Mouse (Mus musculus) intestine, embryonic 15.5 days (tissue): ENCODE measurements around the gene Arf5. TPM values are rescaled to one million over a fixed set of nuclear protein-coding genes. Genes with fewer than 3 reads are reported as not detected.

Source experiments
- ATAC-seq: fragments of 200-750 bp; cut with Nextera tagmentation; 2 replicates; pipeline ENCODE4 v1.8.0; 2017; ENCODE audit warnings: moderate TSS enrichment, moderate library complexity
- H3K27ac ChIP-seq: fragments of 300-500 bp; sonication (generic); 2 replicates; pipeline ENCODE4 v1.5.1; 2015; ENCODE audit warnings: mild to moderate bottlenecking, inconsistent platforms
- H3K27me3 ChIP-seq: fragments of 300-500 bp; sonication (generic); replicated peaks from 2 replicates; pipeline ENCODE4 v1.6.1; 2015; ENCODE audit warnings: inconsistent platforms
- H3K36me3 ChIP-seq: fragments of 300-500 bp; sonication (generic); 2 replicates; pipeline ENCODE4 v1.6.1; 2015; ENCODE audit warnings: inconsistent platforms
- H3K4me1 ChIP-seq: fragments of 300-500 bp; sonication (generic); replicated peaks from 2 replicates; pipeline ENCODE4 v1.6.1; 2015; ENCODE audit warnings: inconsistent platforms
- H3K4me2 ChIP-seq: fragments of 300-500 bp; sonication (generic); replicated peaks from 2 replicates; pipeline ENCODE4 v1.6.1; 2015; ENCODE audit warnings: mild to moderate bottlenecking, inconsistent platforms
- H3K4me3 ChIP-seq: fragments of 300-500 bp; sonication (generic); replicated peaks from 2 replicates; pipeline ENCODE4 v1.5.1; 2015; ENCODE audit warnings: inconsistent platforms
- H3K9ac ChIP-seq: fragments of 300-500 bp; sonication (generic); 2 replicates; pipeline ENCODE4 v1.6.1; 2015; ENCODE audit warnings: inconsistent platforms
- H3K9me3 ChIP-seq: fragments of 300-500 bp; sonication (generic); 2 replicates; pipeline ENCODE4 v1.6.1; 2016; ENCODE audit warnings: inconsistent platforms
- WGBS: fragments of 180-500 bp; shearing (Covaris S2); methylation state at CpG from one replicate; pipeline ENCODE4 v1.1.7; 2015; 5-methylcytosine and 5-hydroxymethylcytosine counted together
- polyA plus RNA-seq: library from polyadenylated mRNA; unstranded; fragments of >200 nt; fragmentation: Nextera tagmentation; extraction: Ambion mirVana; gene quantifications from 2 replicates; pipeline ENCODE4 v1.2.1, GENCODE M21; 2015

Arf5 gene
- polyA plus RNA-seq, 1 experiment from 2014 or later: 267 TPM

DNA sequence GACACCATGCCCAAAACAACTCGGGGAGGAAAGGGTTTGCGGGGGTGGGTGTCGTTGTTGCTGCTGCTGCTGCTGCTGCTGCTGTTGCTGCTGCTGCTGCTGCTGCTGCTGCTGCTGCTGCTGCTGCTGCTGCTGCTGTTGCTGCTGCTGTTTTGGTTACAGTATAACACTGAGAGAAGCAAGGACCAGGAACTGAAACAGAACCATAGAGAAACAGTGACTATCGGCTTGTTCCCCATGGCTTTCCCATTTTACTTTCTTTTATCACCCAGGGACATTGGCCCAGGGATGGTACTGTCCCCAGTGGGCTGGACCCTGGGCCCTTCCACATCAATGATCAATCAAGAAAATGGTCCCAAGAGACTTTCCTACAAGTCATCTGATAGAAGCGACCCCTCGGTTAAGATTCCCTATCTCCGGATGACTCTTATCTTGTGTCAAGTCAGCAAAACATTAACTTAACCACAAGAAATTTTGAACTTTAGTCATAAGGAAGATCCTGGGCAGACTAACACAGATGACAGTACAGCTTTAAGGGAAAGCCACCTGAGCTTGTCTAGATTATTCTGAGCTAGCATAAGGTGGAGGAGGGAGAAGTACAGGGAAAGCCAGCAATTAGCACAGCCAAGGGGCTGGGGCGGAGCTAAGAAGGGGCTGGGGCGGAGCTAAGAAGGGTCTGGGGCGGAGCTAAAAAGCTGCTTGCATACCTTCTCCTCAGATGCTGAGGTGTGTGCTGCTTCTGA lies 7.6 kb downstream of the Arf5 start:
- peak; percentile 70 for ATAC-seq
- no peak overlapping the region for H3K9ac ChIP-seq
- no peak overlapping the region for H3K4me3 ChIP-seq
- no peaks in the 10 kb centered on the region for H3K9me3 ChIP-seq
- H3K4me1 ChIP-seq: no peaks in the 10 kb centered on the region
- WGBS: 70% methylated on average over 10 of the region's 10 CpGs
- no peaks in the 10 kb centered on the region for H3K27me3 ChIP-seq
- H3K4me2 ChIP-seq: no peak overlapping the region
- no peak overlapping the region for H3K27ac ChIP-seq
- peaks cover 3% of the 10 kb centered on the region; the same call in 1 of the 2 replicates for H3K36me3 ChIP-seq

- peak; percentile 79 for ATAC-seq
- no peaks in the 10 kb centered on the region for H3K4me1 ChIP-seq
- no peak overlapping the region for H3K9ac ChIP-seq
- no peaks in the 10 kb centered on the region for H3K36me3 ChIP-seq
- H3K9me3 ChIP-seq: no peaks in the 10 kb centered on the region
- no peaks in the 10 kb centered on the region for H3K27me3 ChIP-seq
- no peak overlapping the region for H3K27ac ChIP-seq
- H3K4me2 ChIP-seq: no peak overlapping the region
- 51% methylated on average over 6 of the region's 6 CpGs for WGBS
- H3K4me3 ChIP-seq: no peak overlapping the region
These were observed 8.1 kb downstream of the Arf5 start for GRCm38 (mm10) chr6:28431538-28431855.

DNA sequence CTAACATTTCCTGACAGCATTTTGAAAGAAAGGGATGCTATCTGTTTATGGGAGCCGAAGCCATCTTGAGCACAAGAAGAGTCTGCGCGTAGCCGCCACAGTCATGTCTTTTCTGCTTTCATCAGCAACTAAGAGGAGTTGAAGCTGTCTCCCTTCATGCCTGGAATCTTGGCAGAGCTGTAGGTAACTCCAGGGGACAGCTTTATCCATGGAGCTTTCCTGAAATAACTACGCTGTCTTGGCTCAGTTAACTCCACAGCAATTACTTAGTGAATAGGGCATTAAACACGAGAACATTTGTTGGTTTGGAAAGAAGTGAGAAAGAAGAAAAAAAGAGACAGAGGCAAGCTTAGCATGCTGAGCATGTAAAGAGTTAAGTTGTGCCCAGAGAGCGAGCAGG lies 24.6 kb downstream of the Arf5 start:
- Histone ChIP-seq H3K4me3 (no peak overlapping the region), H3K36me3 (no peaks in the 10 kb centered on the region), H3K4me1 (no peaks in the 10 kb centered on the region), H3K27me3 (peaks cover 25% of the 10 kb centered on the region), H3K9me3 (no peaks in the 10 kb centered on the region), H3K27ac (no peak overlapping the region), H3K9ac (no peak overlapping the region), H3K4me2 (no peak overlapping the region)
- no peak for ATAC-seq
- 82% methylated on average over 7 of the region's 7 CpGs for WGBS

GRCm38 (mm10) chr6:28449253-28449652 lies 25.9 kb downstream of the Arf5 start, which contains the start of gene Pax4:
TSS of gene Pax4 (minus strand) at chr6:28449353.
- peaks cover 25% of the 10 kb centered on the region for H3K27me3 ChIP-seq
- H3K27ac ChIP-seq: no peak within 1 kb of the TSS
- no peak for ATAC-seq
- H3K4me1 ChIP-seq: no peaks in the 10 kb centered on the region
- H3K9me3 ChIP-seq: no peaks in the 10 kb centered on the region
- WGBS: 77% methylated on average over 2 of the region's 2 CpGs
- H3K9ac ChIP-seq: no peak within 1 kb of the TSS
- no peak within 1 kb of the TSS for H3K4me3 ChIP-seq
- no peak within 1 kb of the TSS for H3K4me2 ChIP-seq
- no peaks in the 10 kb centered on the region for H3K36me3 ChIP-seq

DNA sequence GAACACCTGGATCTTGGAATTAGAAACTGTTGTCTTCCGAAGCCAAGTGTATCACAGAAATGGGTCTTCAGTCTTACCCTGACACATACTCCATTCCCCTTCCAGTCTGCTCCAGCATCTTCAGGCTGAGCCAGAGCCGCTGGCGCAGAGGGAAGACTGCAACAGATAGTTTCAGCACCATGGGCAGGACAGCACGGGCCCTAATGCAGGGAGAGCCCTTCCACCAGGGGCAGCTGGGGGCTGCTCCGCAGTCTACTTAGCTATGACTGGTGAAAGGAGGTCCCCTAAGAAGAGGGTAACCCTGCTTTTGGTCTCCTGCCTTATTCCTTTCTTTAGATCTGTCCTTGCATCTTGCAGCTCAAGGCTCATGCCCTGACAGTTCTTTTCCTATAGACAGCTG lies 27.1 kb downstream of the Arf5 start:
- Histone ChIP-seq H3K36me3 (no peaks in the 10 kb centered on the region), H3K4me3 (no peak overlapping the region), H3K27ac (no peak overlapping the region), H3K4me2 (no peak overlapping the region), H3K4me1 (no peaks in the 10 kb centered on the region), H3K27me3 (peaks cover 25% of the 10 kb centered on the region), H3K9me3 (no peaks in the 10 kb centered on the region), H3K9ac (no peak overlapping the region)
- no peak for ATAC-seq
- 18% methylated on average over 5 of the region's 5 CpGs for WGBS

GRCm38 (mm10) chr6:28450977-28451376 lies 27.6 kb downstream of the Arf5 start:
- H3K9ac ChIP-seq: no peak overlapping the region
- no peak overlapping the region for H3K4me2 ChIP-seq
- no peak overlapping the region for H3K4me3 ChIP-seq
- H3K36me3 ChIP-seq: no peaks in the 10 kb centered on the region
- no peak for ATAC-seq
- 2% methylated on average over 12 of the region's 12 CpGs for WGBS
- H3K4me1 ChIP-seq: no peaks in the 10 kb centered on the region
- H3K27ac ChIP-seq: no peak overlapping the region
- no peaks in the 10 kb centered on the region for H3K9me3 ChIP-seq
- peaks cover 25% of the 10 kb centered on the region for H3K27me3 ChIP-seq

- H3K9ac ChIP-seq: no peak overlapping the region
- no peak for ATAC-seq
- no peaks in the 10 kb centered on the region for H3K27me3 ChIP-seq
- no peak overlapping the region for H3K4me3 ChIP-seq
- H3K27ac ChIP-seq: no peak overlapping the region
- no peak overlapping the region for H3K4me2 ChIP-seq
- no peaks in the 10 kb centered on the region for H3K9me3 ChIP-seq
- no peaks in the 10 kb centered on the region for H3K36me3 ChIP-seq
- H3K4me1 ChIP-seq: no peaks in the 10 kb centered on the region
These were observed 35.9 kb downstream of the Arf5 start for GRCm38 (mm10) chr6:28459221-28459668.

DNA sequence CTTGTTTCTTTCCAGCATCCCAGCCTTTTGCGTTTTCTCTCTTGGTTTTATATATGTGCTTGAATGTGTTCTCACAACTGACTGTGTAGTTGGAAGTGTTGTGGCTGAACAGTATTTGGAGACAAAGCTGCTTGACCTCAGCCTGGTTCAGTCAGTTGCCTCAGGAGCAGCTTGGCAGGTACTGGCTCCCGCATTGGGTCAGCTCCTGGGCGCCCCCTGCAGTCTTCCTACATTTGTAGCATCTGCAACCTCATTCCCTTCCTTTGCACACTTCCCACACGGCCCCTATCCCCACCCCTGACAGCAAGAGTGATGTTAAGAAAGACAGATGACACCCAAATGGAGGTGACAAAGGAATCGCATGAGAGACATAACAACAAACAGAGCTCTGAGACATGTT lies 37.2 kb downstream of the Arf5 start:
- H3K9me3 ChIP-seq: no peaks in the 10 kb centered on the region
- no peaks in the 10 kb centered on the region for H3K27me3 ChIP-seq
- H3K27ac ChIP-seq: no peak overlapping the region
- 5% methylated on average over 5 of the region's 5 CpGs for WGBS
- no peak for ATAC-seq
- no peaks in the 10 kb centered on the region for H3K36me3 ChIP-seq
- H3K4me2 ChIP-seq: no peak overlapping the region
- H3K9ac ChIP-seq: no peak overlapping the region
- no peak overlapping the region for H3K4me3 ChIP-seq
- no peaks in the 10 kb centered on the region for H3K4me1 ChIP-seq

GRCm38 (mm10) chr6:28464630-28465029 lies 41.3 kb downstream of the Arf5 start:
- no peaks in the 10 kb centered on the region for H3K36me3 ChIP-seq
- no peak overlapping the region for H3K4me3 ChIP-seq
- ATAC-seq: peak; percentile 91
- H3K27me3 ChIP-seq: no peaks in the 10 kb centered on the region
- no peak overlapping the region for H3K9ac ChIP-seq
- no peak overlapping the region for H3K27ac ChIP-seq
- no peak overlapping the region; the same call in 1 of the 2 replicates for H3K4me2 ChIP-seq
- H3K9me3 ChIP-seq: no peaks in the 10 kb centered on the region
- WGBS: 16% methylated on average over 6 of the region's 6 CpGs
- no peaks in the 10 kb centered on the region for H3K4me1 ChIP-seq

- no peaks in the 10 kb centered on the region for H3K27me3 ChIP-seq
- no peak overlapping the region for H3K4me2 ChIP-seq
- H3K4me1 ChIP-seq: no peaks in the 10 kb centered on the region
- H3K9ac ChIP-seq: no peak overlapping the region
- H3K27ac ChIP-seq: no peak overlapping the region
- 0 out of 2 replicates have a peak, but pooled peaks have one; percentile 36 for ATAC-seq
- no peak overlapping the region for H3K4me3 ChIP-seq
- no peaks in the 10 kb centered on the region for H3K36me3 ChIP-seq
- H3K9me3 ChIP-seq: no peaks in the 10 kb centered on the region
- 63% methylated on average over 4 of the region's 4 CpGs for WGBS
These were observed 46.8 kb downstream of the Arf5 start for GRCm38 (mm10) chr6:28470017-28470602.

DNA sequence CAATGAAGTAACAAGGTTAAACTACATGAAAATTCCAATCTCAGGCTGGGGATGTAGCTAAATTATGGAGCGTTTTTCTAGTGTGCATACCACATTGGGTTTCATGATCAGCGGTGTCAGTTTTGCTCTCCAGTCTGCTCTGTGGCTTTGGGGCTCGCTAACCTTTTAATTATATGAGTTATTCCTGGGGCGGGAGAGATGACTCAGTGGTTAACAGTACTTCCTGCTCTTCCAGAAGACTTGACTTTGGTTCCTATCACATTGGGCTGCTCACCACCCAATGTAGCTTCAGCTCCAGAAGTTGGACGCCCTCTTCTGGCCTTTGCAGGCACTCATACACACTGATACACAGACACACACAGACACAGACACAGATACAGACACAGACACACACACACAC lies 47.3 kb downstream of the Arf5 start:
- WGBS: 82% methylated on average over 5 of the region's 5 CpGs
- Histone ChIP-seq H3K9me3 (no peaks in the 10 kb centered on the region), H3K4me3 (no peak overlapping the region), H3K36me3 (no peaks in the 10 kb centered on the region), H3K9ac (no peak overlapping the region), H3K27me3 (no peaks in the 10 kb centered on the region), H3K4me2 (no peak overlapping the region), H3K27ac (no peak overlapping the region), H3K4me1 (no peaks in the 10 kb centered on the region)
- ATAC-seq: no peak

- no peak overlapping the region for H3K27ac ChIP-seq
- H3K9ac ChIP-seq: no peak overlapping the region
- no peak overlapping the region for H3K4me3 ChIP-seq
- H3K4me1 ChIP-seq: no peaks in the 10 kb centered on the region
- no peak for ATAC-seq
- no peaks in the 10 kb centered on the region for H3K9me3 ChIP-seq
- H3K36me3 ChIP-seq: no peaks in the 10 kb centered on the region
- no peaks in the 10 kb centered on the region for H3K27me3 ChIP-seq
- 87% methylated on average over 9 of the region's 9 CpGs for WGBS
- no peak overlapping the region for H3K4me2 ChIP-seq
These were observed 48.1 kb downstream of the Arf5 start for GRCm38 (mm10) chr6:28471284-28472035.
